Mouse (Mus musculus) kidney, postnatal 36 days (tissue): ENCODE measurements around the gene Zfp746.
A peak's percentile ranks its signal among the peaks of the same experiment; 100 is the strongest.

Experiments used
- DNase-seq, 2 experiments: peaks; one replicate each; pipeline ENCODE4 v3.0.0; 2021 to 2022; ENCODE audit warnings: mixed read lengths in 2 of 2

Gene Zfp746

DNA sequence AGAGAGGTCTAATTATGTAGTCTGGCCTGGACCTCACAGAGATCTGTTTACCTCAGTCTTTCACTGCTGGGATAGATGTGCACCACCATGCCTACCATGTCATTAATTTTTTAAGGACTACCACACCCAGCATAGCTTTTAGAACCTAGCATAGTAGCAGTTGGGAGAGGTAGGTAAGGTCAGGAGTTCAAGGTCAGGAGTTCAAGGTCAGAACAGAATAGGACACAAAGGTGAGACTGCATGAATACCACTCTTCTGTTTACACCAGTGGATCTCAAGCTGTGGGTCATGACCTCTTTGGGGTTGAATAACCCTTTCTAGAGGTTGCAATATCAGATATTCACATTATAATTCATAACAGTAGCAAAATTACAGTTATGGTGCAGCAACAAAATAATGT, 53.7 kb downstream of the Zfp746 start:
- no peak for DNase-seq

DNA sequence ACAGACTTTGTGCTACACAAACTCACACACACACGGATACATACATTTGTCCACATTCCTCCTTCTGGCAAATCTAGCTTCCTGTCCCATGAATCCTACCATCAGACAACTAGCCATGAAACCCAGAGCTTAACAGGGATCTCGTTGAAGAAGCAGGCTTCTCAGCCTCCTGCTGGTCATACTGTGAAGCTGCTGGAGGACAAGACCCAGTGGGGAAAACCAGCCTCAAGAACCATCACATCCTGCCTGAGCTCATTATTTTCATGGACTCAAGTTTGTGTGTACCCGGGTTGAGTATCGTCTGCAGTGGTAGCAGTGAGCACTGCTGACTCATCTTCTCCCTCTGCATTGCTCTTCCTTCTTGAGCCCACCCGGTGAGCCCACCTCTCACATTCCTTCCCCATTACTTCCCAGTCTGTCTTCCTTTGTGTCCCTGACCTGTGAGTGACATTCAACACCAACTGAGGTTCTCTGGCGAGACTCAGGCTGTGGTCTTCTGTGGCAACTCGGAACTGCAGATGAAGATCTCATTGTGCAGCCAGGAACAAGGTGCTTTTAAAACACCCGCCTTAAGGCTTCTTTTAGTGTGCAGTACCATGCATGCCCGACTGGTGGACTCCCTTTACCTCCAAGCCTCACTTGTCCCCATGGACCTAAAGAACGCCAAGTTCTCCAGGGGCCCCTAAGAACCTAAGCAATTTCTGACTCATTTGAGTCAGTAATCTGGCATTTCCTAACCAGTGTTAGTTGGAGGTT, 60.3 kb downstream of the Zfp746 start:
- no peak for DNase-seq

DNA sequence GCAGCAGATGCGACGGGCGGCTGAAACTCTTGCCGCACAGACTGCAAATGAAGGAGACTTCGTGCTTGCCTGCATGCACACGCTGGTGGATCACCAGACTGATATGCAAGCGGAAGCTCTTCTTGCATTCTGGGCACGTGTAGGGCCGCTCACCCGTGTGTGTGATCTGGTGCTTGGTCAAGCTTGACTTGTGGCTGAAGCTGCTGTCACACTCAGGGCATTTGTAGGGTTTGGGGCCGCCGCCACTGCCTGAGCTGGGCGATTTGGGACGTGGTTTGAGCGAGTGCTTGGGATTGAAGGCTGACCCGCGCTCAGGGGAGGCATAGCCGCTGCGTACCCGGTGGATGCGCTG, 61.4 kb downstream of the Zfp746 start:
- DNase-seq, result no peak

DNA sequence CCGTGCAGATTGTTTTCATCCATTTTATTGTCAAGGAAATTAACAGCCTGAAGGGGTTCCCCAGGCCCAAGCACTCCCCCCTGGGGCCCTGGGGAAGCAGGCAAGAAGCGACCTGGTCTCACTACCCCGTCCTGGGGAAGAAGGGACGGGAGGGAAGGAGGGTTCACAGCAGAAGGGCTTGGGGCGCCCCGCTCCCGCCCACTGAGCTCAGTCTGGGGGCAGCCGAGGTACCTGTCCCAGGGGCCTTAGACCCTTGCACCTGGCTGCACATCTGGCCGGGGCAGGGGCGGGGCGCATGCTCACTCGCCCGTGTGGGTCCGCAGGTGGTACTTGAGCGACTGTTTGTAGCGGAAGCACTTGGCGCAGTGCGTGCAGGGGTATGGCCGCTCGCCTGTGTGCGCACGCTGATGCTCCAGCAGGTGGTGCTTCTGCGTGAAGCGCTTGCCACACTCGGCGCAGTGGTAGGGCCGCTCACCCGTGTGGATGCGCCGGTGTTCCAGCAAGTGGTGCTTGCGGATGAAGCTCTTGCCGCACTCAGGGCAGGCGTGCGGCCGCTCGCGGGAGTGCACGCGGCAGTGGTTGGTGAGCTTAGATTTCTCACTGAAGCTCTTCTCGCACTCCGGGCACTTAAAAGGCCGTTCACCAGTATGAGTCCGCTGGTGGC, 61.9 kb downstream of the Zfp746 start:
- DNase-seq, result no peak

DNA sequence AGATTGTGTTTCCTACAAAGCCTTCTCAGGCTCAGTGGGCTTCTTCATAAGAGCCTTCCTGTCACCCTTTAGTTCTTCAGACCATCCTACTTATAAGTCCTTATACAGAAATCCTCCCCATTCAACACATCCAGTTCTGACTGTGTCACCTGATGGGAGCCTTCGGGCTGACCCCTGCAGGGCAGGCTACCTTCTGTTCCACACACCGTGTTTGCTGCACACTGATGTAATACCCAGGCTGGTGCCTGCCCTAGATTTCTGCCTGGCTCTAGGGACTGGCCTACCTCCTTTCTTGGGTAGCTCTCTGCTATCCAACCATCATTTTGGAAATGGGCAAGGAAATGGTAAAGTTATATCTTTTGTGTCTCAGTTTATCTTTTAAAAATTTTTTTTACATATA, 63.7 kb downstream of the Zfp746 start:
- DNase-seq, result no peak

DNA sequence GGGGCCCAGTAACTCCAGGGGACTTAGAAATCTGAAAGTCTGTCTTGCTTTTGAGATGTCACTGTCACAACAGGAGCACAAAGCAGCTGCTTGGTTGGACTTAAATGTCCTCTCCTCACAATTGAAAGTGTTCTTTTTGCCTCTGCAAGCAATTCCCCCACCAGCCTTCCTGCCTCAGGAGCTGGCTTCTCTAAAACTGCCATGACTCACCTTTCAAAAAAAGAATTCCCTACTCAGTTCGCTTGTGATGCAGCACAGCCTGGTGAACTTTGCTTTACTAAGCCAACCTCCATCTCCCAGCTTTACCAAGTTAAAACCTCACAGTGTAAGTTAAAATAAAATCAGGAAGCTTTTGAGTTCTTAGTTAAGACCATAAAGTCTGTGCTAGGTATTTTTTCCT, 64.7 kb downstream of the Zfp746 start:
- no peak for DNase-seq

DNA sequence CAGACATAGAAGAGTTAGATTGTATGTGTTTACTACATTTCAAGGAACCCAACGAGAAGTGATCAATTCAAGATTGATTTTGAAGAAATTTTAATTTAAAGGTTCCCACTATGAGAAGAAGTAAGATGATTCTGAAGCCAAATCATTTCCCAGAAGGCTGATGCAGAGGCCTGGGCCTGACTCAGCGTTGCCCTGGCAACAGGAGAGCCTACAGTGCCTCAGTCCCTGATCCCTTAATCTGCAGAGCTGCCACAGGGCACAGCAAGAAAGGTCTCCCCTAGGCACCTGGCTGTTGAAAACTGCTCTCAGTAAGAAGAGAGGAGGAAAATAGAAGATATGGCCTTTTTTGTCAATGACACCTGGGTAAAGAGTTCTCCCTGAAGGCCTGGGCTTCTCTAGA, 66.4 kb downstream of the Zfp746 start:
- DNase-seq, result no peak

DNA sequence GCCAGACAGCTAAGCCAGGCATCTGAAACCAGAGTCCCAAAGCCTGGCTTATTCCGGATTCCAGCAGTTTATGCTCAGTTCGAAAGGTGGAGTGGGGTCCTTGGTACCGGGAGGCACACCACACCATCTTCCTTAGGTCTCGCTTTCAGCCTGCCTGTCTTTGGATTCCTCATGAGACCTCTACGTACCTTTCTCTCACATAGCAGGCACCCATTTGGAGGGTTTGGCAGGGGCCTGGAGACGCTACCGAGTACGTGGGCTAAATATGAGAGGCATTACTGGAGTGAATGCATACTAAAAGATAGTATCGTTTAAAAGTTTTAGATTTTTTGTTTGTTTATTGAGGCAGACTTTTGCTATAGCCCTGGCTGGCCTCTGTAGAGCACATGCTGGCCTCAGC, 69.6 kb downstream of the Zfp746 start:
- DNase-seq, result no peak

DNA sequence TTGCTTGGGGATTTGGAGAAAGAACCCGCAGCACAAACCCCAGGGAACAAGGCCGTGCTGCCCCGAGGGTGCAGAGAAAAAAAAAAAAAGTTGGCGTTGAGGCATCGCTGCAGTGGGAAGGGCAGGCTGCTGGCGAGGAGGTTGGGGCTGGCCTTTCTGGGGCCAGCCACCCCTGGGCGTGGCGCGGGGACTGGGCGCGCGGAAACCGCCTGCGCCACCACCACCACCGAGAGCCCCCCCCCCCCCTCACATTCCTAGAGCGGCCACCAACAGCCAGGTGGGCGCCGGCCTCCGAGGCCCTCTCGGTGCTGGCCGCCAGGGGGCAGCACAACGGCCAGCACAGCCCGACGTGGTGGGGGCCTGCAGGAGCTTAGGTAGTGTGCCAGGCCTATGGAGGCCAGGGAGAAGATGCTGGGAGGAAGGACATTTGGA, 70.3 kb downstream of the Zfp746 start:
- peak; percentile 72 to 83 for DNase-seq
